Mouse (Mus musculus): ENCODE measurements around the gene Zswim5.
A peak's percentile ranks its signal among the peaks of the same experiment; 100 is the strongest.

Zswim5 gene

GRCm38 (mm10) chr4:117004649-117005048 lies 127.5 kb downstream of the Zswim5 start:
- DNase-seq (ENCODE audit: low read depth, low spot score) = no peak

DNA sequence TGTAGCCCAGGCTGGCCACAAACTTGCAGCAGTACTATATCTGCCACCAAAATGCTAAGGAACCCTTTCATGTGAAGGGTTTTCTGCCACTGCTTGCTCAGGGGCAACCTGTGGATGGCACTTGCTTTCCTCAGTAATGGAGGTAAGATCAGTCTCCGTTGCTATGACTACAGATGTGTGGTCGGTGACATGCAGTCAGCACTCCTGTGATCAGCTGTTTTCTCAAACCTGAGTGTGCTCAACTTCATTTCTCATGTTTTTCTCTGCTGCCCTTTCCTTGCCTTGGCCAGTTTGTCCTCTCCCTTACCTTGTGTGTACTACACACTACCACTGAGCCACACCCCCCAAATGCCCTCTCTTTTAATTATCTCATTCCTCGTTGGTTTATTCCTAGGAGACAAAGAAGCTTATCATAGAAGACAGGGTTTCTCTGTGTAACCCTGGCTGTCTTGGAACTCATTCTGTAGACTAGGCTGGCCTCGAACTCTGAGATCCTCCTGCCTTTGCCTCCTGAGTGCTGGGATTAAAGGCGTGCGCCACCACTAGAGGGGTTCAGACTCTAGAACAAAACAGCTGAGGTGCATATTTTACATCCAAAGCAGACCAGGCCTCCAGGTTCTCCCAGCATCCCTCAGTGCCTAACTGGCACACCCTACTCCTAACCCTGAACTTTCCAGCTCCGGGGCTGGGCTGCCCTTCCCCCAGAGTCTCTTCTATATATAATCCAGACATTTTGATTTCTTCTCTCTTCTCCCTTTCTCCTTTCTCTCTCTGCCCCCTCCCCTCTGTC lies 128.6 kb downstream of the Zswim5 start:
- no peak for DNase-seq (ENCODE audit: low read depth, low spot score)

DNA sequence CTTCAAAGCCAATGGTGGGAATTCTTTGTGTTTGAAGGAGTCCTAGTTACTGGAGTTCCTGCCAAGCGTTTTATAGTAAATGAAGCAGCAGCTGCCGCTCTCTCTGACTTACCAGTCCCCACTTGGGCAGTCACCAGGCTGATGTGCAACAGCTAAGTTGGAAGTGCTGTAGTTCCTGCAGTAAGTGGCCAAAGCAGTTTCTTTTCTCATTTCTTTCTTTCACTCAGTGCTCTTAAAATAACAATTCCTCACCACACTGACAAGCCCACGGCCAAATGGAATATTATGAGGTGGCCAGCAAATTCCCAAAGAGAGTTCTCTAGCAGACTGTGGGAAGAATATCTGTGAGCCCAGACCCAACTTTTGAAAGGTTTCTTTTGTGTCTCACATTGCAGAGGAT lies 129.9 kb downstream of the Zswim5 start:
- peak; percentile 37 for DNase-seq (ENCODE audit: low read depth, low spot score)

DNA sequence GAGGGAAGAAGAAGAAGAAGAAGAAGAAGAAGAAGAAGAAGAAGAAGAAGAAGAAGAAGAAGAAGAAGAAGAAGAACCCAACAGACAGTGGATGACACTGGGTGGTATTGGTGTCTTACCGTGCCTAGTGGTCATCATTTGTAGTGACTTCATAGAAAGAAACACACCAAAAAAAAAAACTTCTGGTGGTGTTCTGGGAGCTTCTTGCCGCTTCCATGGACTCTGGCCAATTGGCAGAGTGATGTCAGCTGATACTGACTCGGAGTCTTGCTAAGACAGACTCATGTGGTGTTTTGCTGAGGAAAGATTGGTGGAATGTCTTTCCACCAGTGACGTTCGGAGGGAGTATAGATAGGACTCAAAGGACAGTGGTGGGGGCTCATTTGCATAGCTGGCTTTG lies 133.1 kb downstream of the Zswim5 start:
- no peak for DNase-seq (ENCODE audit: low read depth, low spot score)

- no peak for DNase-seq (ENCODE audit: low read depth, low spot score)
Measured at GRCm38 (mm10) chr4:117013596-117013995, 136.4 kb downstream of the Zswim5 start.

GRCm38 (mm10) chr4:117014901-117015415 lies 137.8 kb downstream of the Zswim5 start:
- DNase-seq (ENCODE audit: low read depth, low spot score) = no peak

DNA sequence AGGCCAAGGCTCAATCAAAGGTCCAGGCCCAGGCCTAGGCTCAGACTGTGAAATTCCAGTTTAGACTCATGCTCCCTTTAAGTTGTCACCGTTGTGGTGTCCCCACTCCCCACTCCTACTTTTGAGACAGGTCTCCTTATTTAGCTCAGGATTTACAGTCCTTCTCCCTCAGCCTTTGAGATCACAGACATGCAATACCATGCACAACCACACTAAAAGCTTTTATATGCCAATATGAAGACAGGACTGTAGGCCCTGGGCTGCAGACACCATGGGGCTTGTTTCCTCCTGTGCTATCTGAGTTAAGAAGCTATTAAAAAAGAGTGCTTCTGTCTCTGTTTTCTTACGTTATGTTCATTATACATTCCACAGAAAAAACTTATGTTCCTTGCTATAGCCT lies 140.6 kb downstream of the Zswim5 start:
- DNase-seq (ENCODE audit: low read depth, low spot score) = no peak

DNA sequence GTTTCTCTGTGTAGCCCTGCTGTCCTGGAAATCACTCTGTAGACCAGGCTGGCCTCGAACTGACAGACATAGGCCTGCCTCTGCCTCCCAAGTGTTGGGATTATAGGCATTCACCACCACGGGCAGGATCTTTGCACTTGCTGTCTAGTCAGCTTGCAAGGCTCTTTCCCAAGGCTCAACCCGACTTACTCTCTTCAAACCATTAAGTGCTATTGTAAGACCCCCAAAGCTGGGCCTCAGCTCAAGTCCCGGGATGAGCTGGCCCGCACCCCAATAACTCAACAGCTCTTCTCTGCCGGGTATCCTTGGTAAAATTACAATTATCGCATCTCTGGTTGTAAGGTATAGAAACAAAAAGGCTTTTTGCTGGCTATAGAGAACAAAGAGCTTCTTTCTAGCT lies 141.2 kb downstream of the Zswim5 start:
- no peak for DNase-seq (ENCODE audit: low read depth, low spot score)

GRCm38 (mm10) chr4:117019206-117020134 lies 142.3 kb downstream of the Zswim5 start, which contains the start of gene Eif2b3:
Gene Eif2b3 (plus strand): TSS chr4:117019402.
- DNase-seq (ENCODE audit: low read depth, low spot score) = peak; percentile 98

DNA sequence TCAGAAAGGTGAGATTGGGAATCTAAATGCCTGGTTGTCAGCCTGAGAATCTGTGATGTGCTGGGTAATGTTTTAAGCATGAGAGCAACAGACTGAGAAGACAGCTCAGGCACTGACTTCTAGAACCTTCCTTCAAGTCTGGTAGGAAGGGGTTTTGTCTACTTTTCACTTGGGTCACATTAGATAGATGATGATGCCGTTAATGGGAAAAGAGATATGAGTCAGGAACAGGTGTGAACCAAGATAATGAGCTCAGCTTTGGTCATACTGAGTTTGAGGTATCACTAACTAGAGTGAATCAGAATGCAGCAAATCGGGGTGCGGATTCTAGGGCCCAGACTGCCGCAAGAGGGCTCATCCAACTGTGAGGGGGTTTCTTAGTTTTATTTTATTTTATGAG lies 146.3 kb downstream of the Zswim5 start:
- DNase-seq (ENCODE audit: low read depth, low spot score) = no peak

- DNase-seq (ENCODE audit: low read depth, low spot score) = peak; percentile 53
Measured at GRCm38 (mm10) chr4:117031105-117031504, 153.9 kb downstream of the Zswim5 start.

Measured in brain, adult 2 months (tissue).